Mouse (Mus musculus) limb, embryonic 12.5 days (tissue): ENCODE data around the gene Gm17349. TPM values are rescaled to one million over a fixed set of nuclear protein-coding genes. Genes with fewer than 3 reads are reported as not detected.

Source experiments
- ATAC-seq: fragments of 200-750 bp; cut with Nextera tagmentation; 2 replicates; pipeline ENCODE4 v1.8.0; 2017; ENCODE audit warnings: low read depth, moderate TSS enrichment; ENCODE audit not compliant: insufficient number of reproducible peaks, insufficient read depth, low FRiP score, low TSS enrichment
- H3K27ac ChIP-seq: fragments of 300-500 bp; sonication (generic); 2 replicates; pipeline ENCODE4 v1.5.1; 2016; ENCODE audit warnings: mild to moderate bottlenecking, moderate library complexity
- H3K27me3 ChIP-seq: fragments of 300-500 bp; sonication (generic); 2 replicates; pipeline ENCODE4 v1.6.1; 2016; ENCODE audit warnings: mild to moderate bottlenecking, moderate library complexity
- H3K36me3 ChIP-seq: fragments of 300-500 bp; sonication (generic); 2 replicates; pipeline ENCODE4 v1.6.1; 2016; ENCODE audit warnings: mild to moderate bottlenecking, moderate library complexity
- H3K4me1 ChIP-seq: fragments of 300-500 bp; sonication (generic); replicated peaks from 2 replicates; pipeline ENCODE4 v1.6.1; 2016
- H3K4me2 ChIP-seq: fragments of 300-500 bp; sonication (generic); 2 replicates; pipeline ENCODE4 v1.6.1; 2016; ENCODE audit warnings: mild to moderate bottlenecking, moderate library complexity
- H3K4me3 ChIP-seq: fragments of 300-500 bp; sonication (generic); replicated peaks from 2 replicates; pipeline ENCODE4 v1.5.1; 2016; ENCODE audit warnings: mild to moderate bottlenecking
- H3K9ac ChIP-seq: fragments of 300-500 bp; sonication (generic); replicated peaks from 2 replicates; pipeline ENCODE4 v1.6.1; 2016; ENCODE audit warnings: mild to moderate bottlenecking, moderate library complexity
- H3K9me3 ChIP-seq: fragments of 300-500 bp; sonication (generic); 2 replicates; pipeline ENCODE4 v1.6.1; 2016; ENCODE audit warnings: mild to moderate bottlenecking, moderate library complexity
- WGBS: fragments of 180-500 bp; shearing (Covaris S2); methylation state at CpG from one replicate; pipeline ENCODE4 v1.1.7; 2016; 5-methylcytosine and 5-hydroxymethylcytosine counted together
- polyA plus RNA-seq: library from polyadenylated mRNA; unstranded; fragments of >200 nt; fragmentation: Nextera tagmentation; extraction: Ambion mirVana; gene quantifications from 2 replicates; pipeline ENCODE4 v1.2.1, GENCODE M21; 2016

Gene Gm17349
- polyA plus RNA-seq, result not detected in 2 replicates

GRCm38 (mm10) chr15:99705440-99706048 lies at the start of gene Gm17349:
Gene Gm17349 (minus strand): TSS chr15:99705490.
- Histone ChIP-seq H3K4me1 (peaks cover 27% of the 10 kb centered on the region), H3K4me3 (no peak within 1 kb of the TSS; the same call in 1 of the 2 replicates), H3K9ac (peak within 1 kb of the TSS; percentile 28), H3K27ac (peak within 1 kb of the TSS; percentile 97), H3K4me2 (peak within 1 kb of the TSS; percentile 83), H3K27me3 (no peaks in the 10 kb centered on the region), H3K36me3 (peaks cover 67% of the 10 kb centered on the region), H3K9me3 (no peaks in the 10 kb centered on the region)
- WGBS, result 65% methylated on average over 11 of the region's 11 CpGs
- no peak for ATAC-seq

DNA sequence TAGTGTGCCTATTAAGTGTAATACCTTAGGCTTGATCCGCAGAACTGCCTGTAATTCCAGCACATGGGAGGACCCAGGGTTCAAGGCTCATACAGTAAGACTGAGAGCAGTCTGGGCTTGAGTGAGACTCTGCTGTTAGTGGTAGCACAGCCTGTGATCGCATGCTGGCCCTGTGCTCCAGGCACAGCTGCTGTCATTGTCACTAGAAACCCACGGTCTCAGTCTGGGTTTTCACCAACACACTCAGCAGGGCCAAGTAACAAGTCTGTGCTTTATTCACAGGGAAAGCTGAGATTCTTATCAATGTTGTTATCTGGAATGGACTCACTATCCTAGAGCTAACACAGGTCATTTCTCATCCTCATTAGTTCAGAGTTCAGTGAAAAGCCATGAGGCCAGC lies 48.9 kb upstream of the Gm17349 start:
- WGBS, result 77% methylated on average over 3 of the region's 3 CpGs
- Histone ChIP-seq H3K4me2 (no peak overlapping the region), H3K9me3 (no peaks in the 10 kb centered on the region), H3K36me3 (peaks cover 18% of the 10 kb centered on the region), H3K4me1 (peaks cover 6% of the 10 kb centered on the region; the same call in 1 of the 2 replicates), H3K27ac (0 out of 2 replicates have a peak overlapping the region, but pooled peaks have one; percentile 4), H3K9ac (no peak overlapping the region), H3K4me3 (no peak overlapping the region), H3K27me3 (no peaks in the 10 kb centered on the region)
- ATAC-seq, result no peak

DNA sequence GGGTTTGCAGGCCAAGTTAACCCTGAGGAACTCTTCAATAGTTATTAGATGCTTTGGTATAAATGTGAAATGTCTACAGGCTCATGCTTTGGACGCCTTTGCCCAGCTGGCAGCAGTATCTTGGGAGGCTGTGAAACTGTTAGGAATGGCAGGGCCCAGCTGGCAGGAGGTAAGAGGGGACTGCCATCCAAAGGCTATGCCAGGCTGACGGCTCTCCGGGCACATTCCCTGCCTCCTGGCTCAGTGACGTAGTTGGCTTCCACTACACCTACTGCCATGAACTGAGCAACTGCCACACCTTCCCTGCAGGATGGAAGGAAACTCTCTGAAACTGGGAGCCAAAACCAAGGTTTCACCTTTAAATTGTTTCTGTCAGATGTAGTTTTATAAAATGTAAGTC lies 34.9 kb upstream of the Gm17349 start:
- Histone ChIP-seq H3K4me2 (no peak overlapping the region), H3K9me3 (no peaks in the 10 kb centered on the region), H3K4me3 (no peak overlapping the region), H3K4me1 (no peaks in the 10 kb centered on the region), H3K27me3 (no peaks in the 10 kb centered on the region), H3K36me3 (peaks cover 95% of the 10 kb centered on the region), H3K27ac (no peak overlapping the region), H3K9ac (no peak overlapping the region)
- 86% methylated on average over 4 of the region's 4 CpGs for WGBS
- no peak for ATAC-seq

- ATAC-seq, result no peak
- Histone ChIP-seq H3K9me3 (no peaks in the 10 kb centered on the region), H3K4me2 (no peak overlapping the region), H3K27ac (no peak overlapping the region), H3K4me1 (no peaks in the 10 kb centered on the region), H3K4me3 (no peak overlapping the region), H3K36me3 (peaks cover 97% of the 10 kb centered on the region), H3K27me3 (no peaks in the 10 kb centered on the region), H3K9ac (no peak overlapping the region)
- 92% methylated on average over 11 of the region's 11 CpGs for WGBS
Observed at GRCm38 (mm10) chr15:99736675-99737074, 31.4 kb upstream of the Gm17349 start.

GRCm38 (mm10) chr15:99735631-99736030 lies 30.3 kb upstream of the Gm17349 start:
- 81% methylated on average over 2 of the region's 2 CpGs for WGBS
- no peaks in the 10 kb centered on the region for H3K9me3 ChIP-seq
- H3K4me3 ChIP-seq, result no peak overlapping the region
- H3K9ac ChIP-seq, result no peak overlapping the region
- ATAC-seq, result no peak
- peaks cover 93% of the 10 kb centered on the region for H3K36me3 ChIP-seq
- H3K4me1 ChIP-seq, result no peaks in the 10 kb centered on the region
- no peak overlapping the region for H3K27ac ChIP-seq
- H3K4me2 ChIP-seq, result no peak overlapping the region
- no peaks in the 10 kb centered on the region for H3K27me3 ChIP-seq

DNA sequence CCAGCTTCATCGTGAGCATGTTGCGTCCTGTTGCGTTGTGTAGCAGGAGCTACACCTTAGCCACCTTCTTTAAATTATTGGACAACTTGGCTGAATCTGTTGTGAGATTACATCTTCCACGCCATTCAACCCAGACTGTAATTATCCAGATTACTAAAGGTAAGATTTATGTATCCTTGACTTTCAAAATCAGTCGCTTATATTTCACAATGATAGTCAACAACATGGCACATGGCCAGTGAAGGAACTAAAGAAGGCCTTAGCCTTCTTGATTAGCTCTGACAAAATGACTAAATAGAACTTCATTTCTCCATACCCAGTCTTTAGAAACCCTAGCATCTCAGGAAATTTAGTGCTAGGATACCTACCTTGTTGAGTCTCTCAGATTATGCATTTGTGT lies 27.9 kb upstream of the Gm17349 start:
- peaks cover 91% of the 10 kb centered on the region for H3K36me3 ChIP-seq
- ATAC-seq, result no peak

GRCm38 (mm10) chr15:99731678-99732077 lies 26.4 kb upstream of the Gm17349 start:
- Histone ChIP-seq H3K4me3 (no peak overlapping the region), H3K36me3 (peaks cover 84% of the 10 kb centered on the region), H3K4me2 (no peak overlapping the region), H3K4me1 (peaks cover 1% of the 10 kb centered on the region; the same call in 1 of the 2 replicates), H3K9ac (no peak overlapping the region), H3K27me3 (no peaks in the 10 kb centered on the region), H3K27ac (no peak overlapping the region), H3K9me3 (peaks cover 7% of the 10 kb centered on the region)
- WGBS, result 89% methylated on average over 3 of the region's 3 CpGs
- ATAC-seq, result no peak

More for the DNA sequence above, 27.9 kb upstream of the Gm17349 start:
- Histone ChIP-seq H3K9me3 (peaks cover 7% of the 10 kb centered on the region), H3K4me3 (no peak overlapping the region), H3K27me3 (no peaks in the 10 kb centered on the region), H3K4me2 (no peak overlapping the region), H3K4me1 (no peaks in the 10 kb centered on the region), H3K27ac (no peak overlapping the region), H3K9ac (no peak overlapping the region)
- WGBS, result 90% methylated on average over 5 of the region's 5 CpGs

DNA sequence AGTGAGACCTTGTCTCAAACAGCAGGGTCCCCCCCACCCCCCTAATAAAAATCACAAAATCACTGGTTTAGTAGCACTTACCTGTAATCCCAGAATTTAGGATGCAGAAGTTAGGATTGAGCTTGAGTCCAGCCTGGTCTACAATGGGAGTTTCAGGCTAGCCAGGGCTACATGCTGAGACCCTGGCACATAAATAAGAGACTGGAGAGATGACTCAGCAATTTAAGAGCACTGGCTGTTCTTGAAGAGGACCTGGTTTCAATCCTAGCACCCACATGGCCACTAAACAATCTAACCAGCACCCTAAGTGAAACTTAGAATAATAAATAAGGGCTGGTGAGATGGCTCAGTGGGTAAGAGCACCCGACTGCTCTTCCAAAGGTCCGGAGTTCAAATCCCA lies 25.9 kb upstream of the Gm17349 start:
- Histone ChIP-seq H3K4me2 (no peak overlapping the region), H3K36me3 (peaks cover 79% of the 10 kb centered on the region), H3K27ac (no peak overlapping the region), H3K27me3 (no peaks in the 10 kb centered on the region), H3K9me3 (peaks cover 7% of the 10 kb centered on the region), H3K4me3 (no peak overlapping the region), H3K9ac (no peak overlapping the region), H3K4me1 (peaks cover 5% of the 10 kb centered on the region; the same call in 1 of the 2 replicates)
- 98% methylated on average over 2 of the region's 2 CpGs for WGBS
- no peak for ATAC-seq

- Histone ChIP-seq H3K4me2 (no peak overlapping the region), H3K9ac (no peak overlapping the region), H3K27me3 (no peaks in the 10 kb centered on the region), H3K27ac (no peak overlapping the region), H3K9me3 (peaks cover 7% of the 10 kb centered on the region), H3K4me1 (peaks cover 15% of the 10 kb centered on the region), H3K36me3 (peaks cover 59% of the 10 kb centered on the region), H3K4me3 (no peak overlapping the region)
- WGBS, result 93% methylated on average over 3 of the region's 4 CpGs
- ATAC-seq, result no peak
Observed at GRCm38 (mm10) chr15:99729056-99729783, 23.9 kb upstream of the Gm17349 start.

GRCm38 (mm10) chr15:99728211-99728610 lies 22.9 kb upstream of the Gm17349 start:
- ATAC-seq, result no peak
- no peak overlapping the region for H3K9ac ChIP-seq
- WGBS, result 93% methylated on average over 5 of the region's 5 CpGs
- H3K27ac ChIP-seq, result no peak overlapping the region
- H3K4me3 ChIP-seq, result no peak overlapping the region
- peaks cover 7% of the 10 kb centered on the region for H3K9me3 ChIP-seq
- no peaks in the 10 kb centered on the region for H3K27me3 ChIP-seq
- no peak overlapping the region for H3K4me2 ChIP-seq
- H3K36me3 ChIP-seq, result peaks cover 55% of the 10 kb centered on the region
- peaks cover 25% of the 10 kb centered on the region for H3K4me1 ChIP-seq

DNA sequence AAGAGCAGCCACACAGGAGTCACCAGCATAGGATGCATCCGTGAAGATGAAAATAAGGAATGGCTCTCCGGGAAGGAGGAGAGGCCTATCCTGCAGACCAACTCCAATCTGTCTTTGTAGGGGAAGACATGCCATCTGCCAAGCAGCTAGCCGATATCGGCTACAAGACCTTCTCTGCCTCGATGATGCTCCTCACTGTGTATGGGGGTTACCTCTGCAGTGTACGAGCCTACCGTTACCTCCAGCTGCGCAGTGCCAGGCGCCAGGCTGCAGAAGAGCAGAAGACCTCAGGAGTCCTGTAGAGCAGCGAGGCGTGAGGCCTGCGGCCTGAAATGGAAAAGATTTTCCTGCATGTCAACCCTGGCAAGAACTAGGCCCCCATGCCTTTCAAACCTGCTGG lies 22.2 kb upstream of the Gm17349 start:
- no peak overlapping the region for H3K4me3 ChIP-seq
- H3K4me1 ChIP-seq, result peaks cover 27% of the 10 kb centered on the region
- peaks cover 7% of the 10 kb centered on the region for H3K9me3 ChIP-seq
- H3K27ac ChIP-seq, result no peak overlapping the region
- peaks cover 55% of the 10 kb centered on the region for H3K36me3 ChIP-seq
- no peak for ATAC-seq
- no peak overlapping the region for H3K4me2 ChIP-seq
- whole genome bisulfite sequencing, result 95% methylated on average over 12 of the region's 12 CpGs
- no peak overlapping the region for H3K9ac ChIP-seq
- no peaks in the 10 kb centered on the region for H3K27me3 ChIP-seq
